Mouse (Mus musculus): Measurements from ENCODE around the gene Tmem52. TPM values are rescaled to one million over a fixed set of nuclear protein-coding genes. Genes with fewer than 3 reads are reported as not detected.

Tmem52 gene
- polyA plus RNA-seq, 1 experiment from 2014 or later, result not detected

DNA sequence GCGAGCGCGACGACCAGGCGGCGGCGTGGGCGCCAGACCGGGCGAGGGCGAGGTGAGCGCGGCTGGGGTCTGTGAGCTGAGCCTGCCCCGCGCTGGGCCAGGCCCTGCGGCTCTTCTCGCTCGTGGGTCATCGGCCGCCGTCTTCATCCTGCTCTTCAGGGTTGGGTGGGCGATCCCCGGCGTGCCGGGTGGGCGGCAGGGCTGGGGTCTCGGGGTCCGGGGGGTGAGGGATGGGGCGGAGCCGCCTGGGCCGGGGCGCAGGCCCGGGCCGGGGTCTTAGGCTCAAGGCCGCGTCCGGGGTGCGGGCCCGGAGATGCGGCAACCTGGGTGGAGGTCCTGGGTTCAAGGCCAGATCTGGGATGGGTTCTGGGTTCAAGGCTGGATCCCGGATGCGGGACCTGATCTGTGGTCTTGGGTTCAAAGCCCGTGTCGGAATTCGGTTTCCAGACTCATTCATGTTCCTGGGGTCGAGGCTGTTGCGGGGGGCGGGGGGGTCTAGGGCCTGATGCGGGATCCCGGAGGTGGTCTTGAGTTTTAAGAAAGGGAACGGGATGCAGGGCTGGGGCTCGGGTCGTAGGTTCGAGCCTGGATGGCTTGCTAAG lies 22.7 kb downstream of the Tmem52 start:
- under 1% methylated on average over 54 of the region's 54 CpGs for WGBS (ENCODE audit: insufficient replicate concordance)
- ATAC-seq, result peak; percentile 33
- H3K27me3 ChIP-seq (replicated peaks), result 0 out of 2 replicates have a peak, but pooled peaks cover 2% of the 10 kb centered on the region
- H3K4me2 ChIP-seq, result peak overlapping the region; percentile 100
- 0 out of 2 replicates have a peak, but pooled peaks cover 7% of the 10 kb centered on the region for H3K36me3 ChIP-seq
- peaks cover 80% of the 10 kb centered on the region for H3K4me1 ChIP-seq
- H3K9ac ChIP-seq, result peak overlapping the region; percentile 98
- H3K9me3 ChIP-seq (replicated peaks), result no peaks in the 10 kb centered on the region
- H3K4me3 ChIP-seq, result peak overlapping the region; percentile 99
- peak overlapping the region; percentile 84 for H3K27ac ChIP-seq

DNA sequence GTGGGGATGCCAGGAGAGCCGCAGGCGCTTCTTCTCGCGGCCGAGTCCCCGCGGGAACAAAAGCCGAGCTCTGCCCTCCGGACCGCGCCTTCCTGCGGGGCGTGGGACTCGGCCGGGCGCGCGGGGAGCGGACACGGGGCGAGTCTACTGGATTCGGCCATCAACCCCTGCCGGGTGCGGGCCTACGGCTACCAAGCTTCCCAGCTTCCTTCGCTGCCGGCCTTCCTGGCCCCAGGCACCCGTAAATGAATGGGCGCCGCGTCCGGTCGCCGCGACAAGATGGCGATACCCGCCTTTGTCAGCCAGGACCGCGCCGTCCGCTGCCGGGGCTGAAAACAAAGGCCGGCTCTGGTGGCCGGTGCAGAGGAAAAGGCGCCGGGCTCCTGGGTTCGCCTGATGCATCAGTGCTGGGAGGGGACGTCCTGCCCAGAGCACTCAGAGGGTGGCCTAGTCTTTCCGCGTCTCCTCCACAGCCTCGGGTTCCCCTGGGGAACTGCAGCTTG lies 23.3 kb downstream of the Tmem52 start:
- Histone ChIP-seq H3K27ac (peak overlapping the region; percentile 84), H3K4me1 (peaks cover 75% of the 10 kb centered on the region)

DNA sequence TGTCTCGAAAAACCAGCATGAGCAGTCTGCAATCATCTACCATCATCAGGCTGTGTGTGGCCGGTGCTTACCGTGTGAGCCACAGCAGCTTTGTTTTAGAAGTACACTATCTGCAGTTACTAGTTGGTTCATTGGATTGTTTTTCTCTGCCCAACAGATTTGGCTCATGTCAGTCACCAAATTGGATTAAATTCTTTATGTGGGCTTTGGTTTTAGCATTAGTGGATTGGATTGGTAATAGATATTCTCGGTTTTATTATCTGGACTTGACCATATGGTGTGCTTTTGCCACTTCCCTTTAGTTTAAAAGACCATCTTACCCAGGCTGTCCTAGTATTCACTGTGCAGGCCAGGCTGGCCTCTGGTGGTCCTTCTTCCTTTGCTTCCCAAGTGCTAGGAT lies 26.0 kb downstream of the Tmem52 start:
- Histone ChIP-seq H3K9ac (no peak overlapping the region), H3K4me2 (no peak overlapping the region), H3K36me3 (0 out of 2 replicates have a peak, but pooled peaks cover 9% of the 10 kb centered on the region), H3K9me3 (replicated peaks) (no peaks in the 10 kb centered on the region), H3K4me3 (no peak overlapping the region), H3K27ac (no peak overlapping the region), H3K4me1 (peaks cover 57% of the 10 kb centered on the region), H3K27me3 (replicated peaks) (no peaks in the 10 kb centered on the region)
- ATAC-seq, result no peak
- WGBS (ENCODE audit: insufficient replicate concordance), result 40% methylated on average over 4 of the region's 4 CpGs

More for the DNA sequence above, 23.3 kb downstream of the Tmem52 start:
- under 1% methylated on average over 51 of the region's 51 CpGs for WGBS (ENCODE audit: insufficient replicate concordance)
- H3K9ac ChIP-seq, result peak overlapping the region; percentile 98
- no peaks in the 10 kb centered on the region for H3K27me3 ChIP-seq (replicated peaks)
- H3K4me2 ChIP-seq, result peak overlapping the region; percentile 100
- H3K9me3 ChIP-seq (replicated peaks), result no peaks in the 10 kb centered on the region
- H3K4me3 ChIP-seq, result peak overlapping the region; percentile 99
- ATAC-seq, result peak; percentile 53
- 0 out of 2 replicates have a peak, but pooled peaks cover 7% of the 10 kb centered on the region for H3K36me3 ChIP-seq

GRCm38 (mm10) chr4:155497963-155498362 lies 29.0 kb downstream of the Tmem52 start:
- Histone ChIP-seq H3K9me3 (replicated peaks) (no peaks in the 10 kb centered on the region), H3K27me3 (replicated peaks) (no peaks in the 10 kb centered on the region), H3K27ac (no peak overlapping the region), H3K4me1 (peaks cover 50% of the 10 kb centered on the region), H3K36me3 (peaks cover 9% of the 10 kb centered on the region; the same call in 1 of the 2 replicates), H3K9ac (no peak overlapping the region), H3K4me3 (no peak overlapping the region), H3K4me2 (no peak overlapping the region)
- ATAC-seq, result no peak
- WGBS (ENCODE audit: insufficient replicate concordance), result 50% methylated on average over 3 of the region's 3 CpGs

GRCm38 (mm10) chr4:155501126-155501525 lies 32.2 kb downstream of the Tmem52 start:
- peaks cover 51% of the 10 kb centered on the region for H3K4me1 ChIP-seq
- ATAC-seq, result no peak

DNA sequence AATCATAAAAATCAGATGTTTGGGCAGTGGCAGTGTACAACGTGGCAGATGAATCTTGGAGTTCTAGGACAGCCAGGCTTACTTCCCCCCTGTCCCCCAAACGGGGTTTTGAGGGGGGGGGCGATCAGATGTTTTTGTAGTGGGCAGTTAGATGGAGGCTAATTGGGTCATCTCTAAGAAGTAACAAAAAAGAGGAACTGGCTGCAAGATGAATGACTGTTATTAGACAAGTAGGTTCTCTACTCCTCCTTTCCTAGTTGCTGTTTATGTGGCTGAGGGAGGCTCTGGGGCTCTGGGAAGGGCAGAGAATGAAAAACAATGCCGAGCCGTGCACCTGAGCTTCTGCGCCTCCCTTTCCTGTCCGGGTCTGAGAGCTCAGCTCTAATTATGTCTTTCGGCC lies 36.2 kb downstream of the Tmem52 start:
- 0 out of 2 replicates have a peak overlapping the region, but pooled peaks have one; percentile 42 for H3K27ac ChIP-seq
- H3K9me3 ChIP-seq (replicated peaks), result no peaks in the 10 kb centered on the region
- H3K36me3 ChIP-seq, result peaks cover 3% of the 10 kb centered on the region; the same call in 1 of the 2 replicates
- peaks cover 63% of the 10 kb centered on the region for H3K4me1 ChIP-seq
- H3K4me3 ChIP-seq, result no peak overlapping the region
- H3K27me3 ChIP-seq (replicated peaks), result no peaks in the 10 kb centered on the region
- WGBS (ENCODE audit: insufficient replicate concordance), result 31% methylated on average over 8 of the region's 8 CpGs
- no peak overlapping the region for H3K9ac ChIP-seq
- no peak overlapping the region for H3K4me2 ChIP-seq
- ATAC-seq, result no peak

More at GRCm38 (mm10) chr4:155501126-155501525, 32.2 kb downstream of the Tmem52 start:
- Histone ChIP-seq H3K9me3 (replicated peaks) (no peaks in the 10 kb centered on the region), H3K36me3 (peaks cover 7% of the 10 kb centered on the region; the same call in 1 of the 2 replicates), H3K27me3 (replicated peaks) (no peaks in the 10 kb centered on the region), H3K4me3 (no peak overlapping the region), H3K9ac (no peak overlapping the region), H3K27ac (no peak overlapping the region), H3K4me2 (no peak overlapping the region)
- 53% methylated on average over 2 of the region's 2 CpGs for WGBS (ENCODE audit: insufficient replicate concordance)

- 79% methylated on average over 5 of the region's 5 CpGs for WGBS (ENCODE audit: insufficient replicate concordance)
- H3K4me1 ChIP-seq, result peaks cover 63% of the 10 kb centered on the region
Measured at GRCm38 (mm10) chr4:155505671-155506295, 36.9 kb downstream of the Tmem52 start.

GRCm38 (mm10) chr4:155508614-155509013 lies 39.7 kb downstream of the Tmem52 start:
- no peak overlapping the region for H3K27ac ChIP-seq
- H3K27me3 ChIP-seq (replicated peaks), result no peaks in the 10 kb centered on the region
- no peak overlapping the region for H3K4me2 ChIP-seq
- no peak overlapping the region for H3K9ac ChIP-seq
- no peak for ATAC-seq
- peaks cover 3% of the 10 kb centered on the region; the same call in 1 of the 2 replicates for H3K36me3 ChIP-seq
- peaks cover 49% of the 10 kb centered on the region for H3K4me1 ChIP-seq
- no peaks in the 10 kb centered on the region for H3K9me3 ChIP-seq (replicated peaks)
- WGBS (ENCODE audit: insufficient replicate concordance), result 76% methylated on average over 4 of the region's 4 CpGs
- H3K4me3 ChIP-seq, result no peak overlapping the region

More at GRCm38 (mm10) chr4:155505671-155506295, 36.9 kb downstream of the Tmem52 start:
- no peak overlapping the region for H3K9ac ChIP-seq
- H3K4me2 ChIP-seq, result no peak overlapping the region
- H3K4me3 ChIP-seq, result no peak overlapping the region
- ATAC-seq, result no peak
- no peaks in the 10 kb centered on the region for H3K27me3 ChIP-seq (replicated peaks)
- H3K27ac ChIP-seq, result no peak overlapping the region
- H3K36me3 ChIP-seq, result peaks cover 3% of the 10 kb centered on the region; the same call in 1 of the 2 replicates
- no peaks in the 10 kb centered on the region for H3K9me3 ChIP-seq (replicated peaks)

GRCm38 (mm10) chr4:155510981-155511380 lies 42.1 kb downstream of the Tmem52 start:
- H3K4me1 ChIP-seq, result peaks cover 26% of the 10 kb centered on the region
- no peak overlapping the region for H3K4me3 ChIP-seq
- H3K36me3 ChIP-seq, result peaks cover 2% of the 10 kb centered on the region; the same call in 1 of the 2 replicates
- no peak overlapping the region for H3K27ac ChIP-seq
- ATAC-seq, result no peak
- WGBS (ENCODE audit: insufficient replicate concordance), result 73% methylated on average over 1 of the region's 1 CpGs
- H3K9me3 ChIP-seq (replicated peaks), result no peaks in the 10 kb centered on the region
- no peaks in the 10 kb centered on the region for H3K27me3 ChIP-seq (replicated peaks)
- no peak overlapping the region for H3K9ac ChIP-seq
- H3K4me2 ChIP-seq, result no peak overlapping the region

DNA sequence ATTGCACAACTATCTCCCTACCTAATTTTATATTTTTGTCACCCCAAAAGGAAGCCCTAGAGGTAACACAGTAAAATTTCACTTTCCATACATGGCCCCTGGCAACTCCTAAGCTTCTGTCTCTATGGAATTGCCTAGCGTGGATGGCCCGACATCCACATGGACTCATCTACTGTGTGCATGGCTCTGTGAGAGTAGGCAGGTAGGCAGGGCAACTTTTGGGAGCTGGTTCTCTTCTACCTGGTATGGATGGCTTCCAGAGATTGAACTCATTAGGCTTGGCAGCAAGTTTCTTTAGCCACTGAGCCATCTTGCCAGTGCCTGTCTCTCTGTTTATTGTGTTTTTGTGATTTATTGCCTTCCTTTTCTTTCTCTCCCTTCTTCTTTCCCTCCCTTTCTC lies 45.9 kb downstream of the Tmem52 start:
- WGBS (ENCODE audit: insufficient replicate concordance), result 92% methylated on average over 2 of the region's 2 CpGs
- no peak for ATAC-seq

DNA sequence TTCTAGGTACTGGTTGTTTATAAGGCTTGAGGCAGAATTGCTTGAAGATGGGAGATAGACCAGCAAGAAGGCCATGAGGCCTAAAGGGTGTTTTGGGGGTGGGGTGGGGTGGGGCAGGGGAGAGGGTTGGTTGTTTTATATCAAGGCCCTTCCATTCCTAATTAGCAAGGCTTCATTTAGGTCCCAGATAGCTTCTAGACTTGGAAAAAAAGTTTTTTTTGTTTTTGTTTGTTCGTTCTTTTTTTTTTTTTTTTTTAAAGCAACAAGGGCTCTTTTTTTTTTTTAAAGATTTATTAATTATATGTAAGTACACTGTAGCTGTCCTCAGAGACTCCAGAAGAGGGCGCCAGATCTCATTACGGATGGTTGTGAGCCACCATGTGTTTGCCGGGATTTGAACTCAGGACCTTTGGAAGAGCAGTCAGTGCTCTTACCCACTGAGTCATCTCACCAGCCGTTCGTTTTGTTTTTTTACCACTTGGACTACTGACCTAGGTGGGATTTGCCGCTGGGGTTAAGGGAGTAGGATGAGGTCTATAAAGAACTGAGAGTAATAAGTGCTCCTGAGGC lies 49.1 kb downstream of the Tmem52 start:
- Histone ChIP-seq H3K9me3 (replicated peaks) (no peaks in the 10 kb centered on the region), H3K4me3 (no peak overlapping the region), H3K9ac (no peak overlapping the region), H3K27me3 (replicated peaks) (no peaks in the 10 kb centered on the region), H3K36me3 (peaks cover 20% of the 10 kb centered on the region), H3K4me1 (no peaks in the 10 kb centered on the region), H3K27ac (no peak overlapping the region), H3K4me2 (no peak overlapping the region)
- no peak for ATAC-seq
- 67% methylated on average over 7 of the region's 7 CpGs for WGBS (ENCODE audit: insufficient replicate concordance)

More for the DNA sequence above, 45.9 kb downstream of the Tmem52 start:
- H3K4me3 ChIP-seq, result no peak overlapping the region
- H3K36me3 ChIP-seq, result peaks cover 11% of the 10 kb centered on the region; the same call in 1 of the 2 replicates
- no peak overlapping the region for H3K27ac ChIP-seq
- H3K9me3 ChIP-seq (replicated peaks), result no peaks in the 10 kb centered on the region
- no peak overlapping the region for H3K4me2 ChIP-seq
- H3K4me1 ChIP-seq, result peaks cover 6% of the 10 kb centered on the region; the same call in 1 of the 2 replicates
- no peaks in the 10 kb centered on the region for H3K27me3 ChIP-seq (replicated peaks)
- H3K9ac ChIP-seq, result no peak overlapping the region

Measured in liver, embryonic 12.5 days (tissue).